In genomic region chrX:10647332-10647731, GRCm38 (mm10) we compare ENCODE assay signal across 16 mouse cellular contexts.
"Had no signal": no experiment of that assay in that cellular context is flagged by ENCODE, and none has a peak within 500 bp of the region (broad histone marks: within the 10 kb centered on the region; RNA-seq: fewer than 3 reads in every experiment).

No protein-coding gene starts in this region.

- ATAC-seq: liver, postnatal 0 days; midbrain, embryonic 13.5 days; midbrain, embryonic 15.5 days had no signal

- H3K27ac ChIP-seq: liver, embryonic 15.5 days; macrophage; midbrain, embryonic 13.5 days; midbrain, embryonic 15.5 days; neural tube, embryonic 12.5 days; stomach, embryonic 15.5 days; stomach, postnatal 0 days had no signal

- H3K4me3 ChIP-seq: liver, embryonic 15.5 days; megakaryocyte, embryonic 14.5 days; midbrain, embryonic 13.5 days; midbrain, embryonic 15.5 days; neural tube, embryonic 12.5 days; stomach, embryonic 15.5 days had no signal

- H3K9me3 ChIP-seq: liver, embryonic 15.5 days; megakaryocyte, embryonic 14.5 days; midbrain, embryonic 13.5 days; midbrain, embryonic 15.5 days; neural tube, embryonic 12.5 days; stomach, embryonic 15.5 days had no signal

- DNase-seq: liver, postnatal 0 days; lung, embryonic 14.5 days; lung, postnatal 14 days; lung, postnatal 36 days; right cerebral cortex, postnatal 14 days; thymus, adult 2 months; thymus, postnatal 25 days had no signal

- H3K27me3 ChIP-seq: liver, embryonic 15.5 days; midbrain, embryonic 13.5 days; midbrain, embryonic 15.5 days; neural tube, embryonic 12.5 days; stomach, embryonic 15.5 days had no signal

- H3K4me2 ChIP-seq: liver, embryonic 15.5 days; lung, embryonic 14.5 days; midbrain, embryonic 11.5 days; midbrain, embryonic 13.5 days; midbrain, embryonic 15.5 days; neural tube, embryonic 12.5 days; stomach, embryonic 15.5 days had no signal

- H3K4me1 ChIP-seq: liver, embryonic 15.5 days; megakaryocyte, embryonic 14.5 days; midbrain, embryonic 13.5 days; midbrain, embryonic 15.5 days; neural tube, embryonic 12.5 days; stomach, embryonic 15.5 days had no signal

- H3K9ac ChIP-seq: liver, embryonic 15.5 days; liver, postnatal 0 days; lung, embryonic 14.5 days; midbrain, embryonic 13.5 days; midbrain, embryonic 15.5 days; neural tube, embryonic 12.5 days; stomach, embryonic 15.5 days had no signal

- H3K36me3 ChIP-seq: liver, embryonic 15.5 days; midbrain, embryonic 13.5 days; midbrain, embryonic 15.5 days; neural tube, embryonic 12.5 days; stomach, embryonic 15.5 days had no signal
